Mouse (Mus musculus) limb, embryonic 11.5 days (tissue): ENCODE data around the gene Hormad2. TPM values are rescaled to one million over a fixed set of nuclear protein-coding genes. Genes with fewer than 3 reads are reported as not detected.

Source experiments
- ATAC-seq: fragments of 200-750 bp; cut with Nextera tagmentation; 2 replicates; pipeline ENCODE4 v1.8.0; 2017; ENCODE audit warnings: low read depth; ENCODE audit not compliant: insufficient number of reproducible peaks, low FRiP score, low TSS enrichment
- DNase-seq: peaks from one replicate; pipeline ENCODE4 v3.0.0-alpha.2; 2015; ENCODE audit warnings: low spot score
- H3K27ac ChIP-seq: fragments of 300-500 bp; sonication (generic); replicated peaks from 2 replicates; pipeline ENCODE4 v1.5.1; 2014; ENCODE audit warnings: low read depth, mild to moderate bottlenecking, low read length
- H3K27me3 ChIP-seq: fragments of 300-500 bp; sonication (generic); 2 replicates; pipeline ENCODE4 v1.6.1; 2014; ENCODE audit warnings: mild to moderate bottlenecking, low read length, mixed read lengths; ENCODE audit not compliant: control insufficient read depth, insufficient read depth
- H3K36me3 ChIP-seq: fragments of 300-500 bp; sonication (generic); 2 replicates; pipeline ENCODE4 v1.6.1; 2014; ENCODE audit warnings: mild to moderate bottlenecking, low read length, moderate library complexity, mixed read lengths; ENCODE audit not compliant: control insufficient read depth, insufficient read depth
- H3K4me1 ChIP-seq: fragments of 300-500 bp; sonication (generic); 2 replicates; pipeline ENCODE4 v1.6.1; 2014; ENCODE audit warnings: low read length, mixed read lengths; ENCODE audit not compliant: control insufficient read depth, insufficient read depth
- H3K4me2 ChIP-seq: fragments of 300-500 bp; sonication (generic); 2 replicates; pipeline ENCODE4 v1.6.1; 2014; ENCODE audit warnings: low read depth, mild to moderate bottlenecking, moderate library complexity; ENCODE audit not compliant: severe bottlenecking
- H3K4me3 ChIP-seq: fragments of 300-500 bp; sonication (generic); 2 replicates; pipeline ENCODE4 v1.5.1; 2014; ENCODE audit warnings: low read depth, low read length
- H3K9ac ChIP-seq: fragments of 300-500 bp; sonication (generic); 2 replicates; pipeline ENCODE4 v1.6.1; 2014; ENCODE audit warnings: mild to moderate bottlenecking, low read length
- H3K9me3 ChIP-seq: fragments of 300-500 bp; sonication (generic); 2 replicates; pipeline ENCODE4 v1.6.1; 2016; ENCODE audit warnings: low read length; ENCODE audit not compliant: control insufficient read depth
- WGBS: fragments of 180-500 bp; shearing (Covaris S2); extraction: QIAGEN DNeasy Blood & Tissue Kit; methylation state at CpG from one replicate; pipeline ENCODE4 v1.1.7; 2014; 5-methylcytosine and 5-hydroxymethylcytosine counted together
- polyA plus RNA-seq: library from polyadenylated mRNA; unstranded; fragments of >200 nt; fragmentation: Nextera tagmentation; extraction: Ambion mirVana; gene quantifications from 2 replicates; pipeline ENCODE4 v1.2.1, GENCODE M21; 2014

Hormad2 gene
- polyA plus RNA-seq: 0.35 and 0.79 TPM in 2 replicates

DNA sequence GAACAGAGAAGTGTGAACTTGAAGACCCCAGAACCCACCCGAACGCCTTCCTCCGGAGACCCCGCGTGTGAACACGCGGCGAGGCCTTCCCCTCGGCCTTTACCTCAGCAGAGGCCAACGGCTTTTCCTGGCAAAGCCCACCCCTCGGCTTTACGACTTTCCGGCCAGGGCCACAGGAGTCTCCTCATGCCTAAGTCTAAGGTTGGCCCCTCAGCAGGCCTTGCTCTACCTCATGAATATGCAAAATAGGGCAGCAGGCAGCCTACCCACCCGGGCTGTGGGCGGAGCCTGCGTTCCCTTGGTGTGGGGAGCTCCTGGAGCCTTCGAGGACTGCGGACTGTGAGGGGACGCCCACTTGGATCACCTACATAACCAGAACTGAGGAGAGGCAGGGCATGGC lies at the start of gene Hormad2:
Hormad2 (minus strand) TSS at position 128 of the 400 bp plus-strand sequence.
- H3K4me3 ChIP-seq: no peak within 1 kb of the TSS
- DNase-seq (peak; percentile 25), ATAC-seq (no peak)
- H3K9me3 ChIP-seq: no peaks in the 10 kb centered on the region
- H3K4me2 ChIP-seq: no peak within 1 kb of the TSS
- 0 out of 2 replicates have a peak, but pooled peaks cover 2% of the 10 kb centered on the region for H3K4me1 ChIP-seq
- no peaks in the 10 kb centered on the region for H3K27me3 ChIP-seq
- no peaks in the 10 kb centered on the region for H3K36me3 ChIP-seq
- H3K9ac ChIP-seq: no peak within 1 kb of the TSS
- H3K27ac ChIP-seq: no peak within 1 kb of the TSS
- WGBS: 39% methylated on average over 19 of the region's 19 CpGs

DNA sequence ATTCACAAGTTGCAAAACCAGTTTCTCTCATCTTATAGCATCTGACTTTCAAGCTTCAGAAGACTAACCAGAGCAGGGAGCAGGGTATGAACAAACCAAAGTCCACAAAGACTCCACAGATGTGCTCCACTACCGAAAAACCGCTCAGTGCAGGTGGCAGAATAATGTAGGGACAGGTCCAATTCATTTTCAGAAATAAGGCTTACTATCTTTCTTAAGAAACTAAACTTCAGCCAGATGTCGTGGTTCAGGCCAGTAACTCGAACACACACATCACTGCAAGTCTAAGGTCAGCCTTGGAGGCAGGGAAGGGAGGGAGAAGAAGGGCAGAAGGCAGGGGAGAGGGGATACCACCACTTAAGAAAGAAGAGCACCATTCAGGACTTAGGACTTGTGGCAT lies 48.3 kb upstream of the Hormad2 start:
- Histone ChIP-seq H3K36me3 (peaks cover 47% of the 10 kb centered on the region), H3K27ac (no peak overlapping the region), H3K4me2 (no peak overlapping the region), H3K27me3 (no peaks in the 10 kb centered on the region), H3K4me3 (no peak overlapping the region), H3K9me3 (no peaks in the 10 kb centered on the region), H3K9ac (no peak overlapping the region), H3K4me1 (no peaks in the 10 kb centered on the region)
- 96% methylated on average over 4 of the region's 4 CpGs for WGBS
- DNase-seq (no peak), ATAC-seq (no peak)

DNA sequence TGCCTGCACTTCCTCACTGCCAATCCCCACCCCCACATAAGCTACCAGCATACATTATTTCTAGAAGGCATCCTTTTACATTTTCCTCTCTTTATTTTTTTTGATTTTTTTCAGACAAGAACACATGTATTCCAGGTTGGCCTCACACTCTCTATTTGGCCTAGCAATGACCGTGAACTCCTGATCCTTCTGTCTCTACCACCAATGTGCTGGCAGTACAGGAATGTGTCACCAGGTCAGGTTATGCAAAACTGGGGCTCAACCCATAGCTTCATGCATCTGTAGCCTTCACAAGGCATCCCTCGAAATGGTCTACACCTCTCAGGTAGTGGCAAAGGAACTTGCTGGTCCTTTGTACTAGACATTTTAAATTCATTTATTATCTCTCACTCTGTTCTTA lies 47.9 kb upstream of the Hormad2 start:
- H3K36me3 ChIP-seq: peaks cover 47% of the 10 kb centered on the region
- H3K4me3 ChIP-seq: no peak overlapping the region
- no peak overlapping the region for H3K4me2 ChIP-seq
- H3K9me3 ChIP-seq: no peaks in the 10 kb centered on the region
- H3K27ac ChIP-seq: no peak overlapping the region
- no peak overlapping the region for H3K9ac ChIP-seq
- no peaks in the 10 kb centered on the region for H3K4me1 ChIP-seq
- DNase-seq: no peak
- no peaks in the 10 kb centered on the region for H3K27me3 ChIP-seq
- ATAC-seq: no peak
- WGBS: 98% methylated on average over 2 of the region's 2 CpGs

DNA sequence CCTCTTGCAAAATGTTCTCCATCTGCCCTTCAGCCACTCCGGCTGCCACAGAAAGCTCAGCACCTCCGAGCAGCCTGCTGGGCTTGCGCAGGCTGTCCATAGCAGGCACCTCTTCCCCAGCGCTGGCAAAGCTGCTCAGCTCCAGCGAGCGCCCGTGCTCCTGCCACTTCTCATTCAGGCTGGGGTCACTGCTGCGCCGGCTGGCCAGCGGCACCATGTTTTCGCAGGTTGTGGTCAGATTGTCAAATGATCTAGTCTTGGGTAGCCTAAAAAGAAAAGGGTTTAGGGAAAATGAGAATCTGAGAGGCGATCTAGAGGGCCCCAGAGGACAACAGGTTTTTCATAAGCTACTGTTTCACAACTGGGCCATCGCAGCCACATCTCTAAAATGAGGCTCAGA lies 47.5 kb upstream of the Hormad2 start:
- H3K4me3 ChIP-seq: no peak overlapping the region
- ATAC-seq (no peak), DNase-seq (no peak)
- no peaks in the 10 kb centered on the region for H3K9me3 ChIP-seq
- H3K9ac ChIP-seq: no peak overlapping the region
- no peak overlapping the region for H3K27ac ChIP-seq
- H3K27me3 ChIP-seq: no peaks in the 10 kb centered on the region
- 96% methylated on average over 13 of the region's 13 CpGs for WGBS
- H3K4me1 ChIP-seq: no peaks in the 10 kb centered on the region
- peaks cover 47% of the 10 kb centered on the region for H3K36me3 ChIP-seq
- no peak overlapping the region for H3K4me2 ChIP-seq

DNA sequence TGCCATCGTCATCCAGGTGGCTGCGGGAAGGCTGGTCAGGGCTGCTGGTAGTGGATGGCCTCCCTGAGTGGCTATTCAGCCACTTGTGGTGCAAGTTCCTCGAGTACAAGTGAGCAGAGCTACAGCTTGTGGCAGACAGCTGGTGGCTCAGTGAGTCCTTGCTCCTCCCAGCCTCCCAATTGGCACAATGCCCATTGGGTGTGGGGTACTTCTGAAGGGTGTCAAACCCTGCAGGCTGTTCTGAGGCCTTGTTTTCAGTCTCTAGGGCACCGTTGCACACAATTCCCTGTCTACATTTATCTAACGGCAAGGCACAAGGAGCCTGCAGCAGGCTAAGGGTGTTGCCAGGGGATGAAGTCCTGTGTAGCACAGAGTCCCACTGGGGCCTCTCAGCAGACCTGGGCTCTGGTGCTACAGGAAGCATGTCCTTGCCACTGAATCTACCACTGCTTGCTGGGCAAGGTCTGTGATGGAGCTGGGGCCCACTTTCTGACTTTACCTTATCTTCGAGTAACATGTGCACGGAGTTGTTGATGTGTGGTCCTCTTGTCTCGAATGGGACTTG lies 46.6 kb upstream of the Hormad2 start:
- Histone ChIP-seq H3K9me3 (no peaks in the 10 kb centered on the region), H3K27me3 (no peaks in the 10 kb centered on the region), H3K36me3 (peaks cover 52% of the 10 kb centered on the region), H3K27ac (no peak overlapping the region), H3K4me3 (no peak overlapping the region), H3K4me1 (no peaks in the 10 kb centered on the region), H3K9ac (no peak overlapping the region), H3K4me2 (no peak overlapping the region)
- WGBS: 97% methylated on average over 8 of the region's 8 CpGs
- no peak for ATAC-seq
- no peak for DNase-seq

DNA sequence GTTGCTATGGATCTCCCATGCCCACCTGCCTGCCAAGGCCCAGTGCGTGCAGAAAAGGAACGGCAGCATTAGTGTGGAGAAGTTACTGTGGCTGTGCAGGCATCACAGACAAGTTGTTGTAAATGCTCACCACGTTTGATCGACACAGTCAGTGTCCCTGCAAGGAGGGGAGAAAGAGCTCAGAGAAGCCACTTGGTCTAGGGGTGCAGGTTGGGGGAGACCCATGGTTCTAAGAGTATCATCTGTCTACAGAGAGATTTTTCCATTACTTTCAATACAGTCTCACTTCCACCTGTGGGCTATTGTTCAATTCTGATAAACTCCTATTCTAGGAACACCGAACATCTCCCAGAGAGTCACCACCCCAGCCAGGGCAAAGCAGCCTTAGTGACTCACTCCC lies 43.6 kb upstream of the Hormad2 start:
- DNase-seq (no peak), ATAC-seq (no peak)
- H3K27ac ChIP-seq: no peak overlapping the region
- no peak overlapping the region for H3K9ac ChIP-seq
- peaks cover 48% of the 10 kb centered on the region for H3K36me3 ChIP-seq
- no peak overlapping the region for H3K4me2 ChIP-seq
- H3K27me3 ChIP-seq: no peaks in the 10 kb centered on the region
- no peaks in the 10 kb centered on the region for H3K9me3 ChIP-seq
- WGBS: 91% methylated on average over 5 of the region's 5 CpGs
- no peaks in the 10 kb centered on the region for H3K4me1 ChIP-seq
- no peak overlapping the region for H3K4me3 ChIP-seq

DNA sequence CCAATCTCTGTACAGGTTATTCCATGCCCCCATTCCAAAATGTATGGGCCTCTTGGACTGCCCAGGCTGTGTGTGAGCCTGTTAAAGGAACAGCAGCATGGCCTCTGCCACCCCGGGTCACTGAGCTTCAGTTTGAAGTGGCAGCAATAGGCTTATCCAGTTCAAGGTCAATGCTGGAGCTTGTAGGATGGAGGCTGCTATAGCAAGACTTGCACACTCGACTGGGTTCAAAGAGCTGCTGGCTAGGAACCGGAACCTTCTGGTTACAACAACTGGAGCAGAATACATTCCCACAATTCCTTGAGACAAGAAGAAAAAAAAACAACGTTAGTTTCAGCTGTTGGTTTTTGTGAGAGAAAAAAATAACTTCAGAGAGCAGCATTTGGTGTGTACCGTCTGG lies 41.7 kb upstream of the Hormad2 start:
- Histone ChIP-seq H3K4me1 (no peaks in the 10 kb centered on the region), H3K4me3 (no peak overlapping the region), H3K27me3 (no peaks in the 10 kb centered on the region), H3K9me3 (no peaks in the 10 kb centered on the region), H3K27ac (no peak overlapping the region), H3K4me2 (no peak overlapping the region), H3K36me3 (peaks cover 40% of the 10 kb centered on the region), H3K9ac (no peak overlapping the region)
- ATAC-seq (no peak), DNase-seq (no peak)
- WGBS: 91% methylated on average over 5 of the region's 5 CpGs

DNA sequence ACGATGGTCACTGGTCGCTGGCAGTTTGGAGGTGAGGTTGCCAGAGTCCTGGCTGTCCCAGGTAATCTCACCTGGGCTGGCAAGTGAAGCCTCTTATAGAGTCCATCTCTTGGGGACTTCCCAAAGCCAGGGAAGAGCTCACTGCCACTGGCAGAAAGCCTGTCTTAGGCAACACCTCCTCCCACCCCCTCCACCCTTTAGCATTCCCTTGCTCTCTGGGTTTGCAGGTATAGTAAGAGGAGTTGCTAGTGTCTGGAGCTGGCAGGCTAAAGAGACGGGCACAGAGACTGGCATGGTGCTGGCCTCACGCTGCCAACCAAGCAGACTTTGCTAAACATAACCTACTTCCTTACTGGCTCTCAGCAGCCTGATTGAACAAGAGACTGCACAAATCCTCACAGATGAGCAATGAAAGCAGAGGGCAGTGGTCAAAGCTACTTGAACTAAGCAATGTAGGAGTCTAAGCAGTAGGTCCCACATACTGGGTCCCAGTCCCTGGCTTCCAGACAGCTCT lies 35.3 kb upstream of the Hormad2 start:
- no peak for ATAC-seq
- H3K4me1 ChIP-seq: peaks cover 5% of the 10 kb centered on the region; the same call in 1 of the 2 replicates
- no peak overlapping the region for H3K4me2 ChIP-seq
- H3K9ac ChIP-seq: no peak overlapping the region
- no peak for DNase-seq
- H3K27ac ChIP-seq: no peak overlapping the region
- no peaks in the 10 kb centered on the region for H3K9me3 ChIP-seq
- 92% methylated on average over 4 of the region's 4 CpGs for WGBS
- no peaks in the 10 kb centered on the region for H3K27me3 ChIP-seq
- H3K4me3 ChIP-seq: no peak overlapping the region
- H3K36me3 ChIP-seq: peaks cover 4% of the 10 kb centered on the region
